Mouse (Mus musculus): ENCODE measurements around the gene Serpinb9b. TPM values are rescaled to one million over a fixed set of nuclear protein-coding genes. Genes with fewer than 3 reads are reported as not detected.

Serpinb9b gene
- total RNA-seq, 2 experiments from 2014 or later = 0.10 to 0.43 TPM

DNA sequence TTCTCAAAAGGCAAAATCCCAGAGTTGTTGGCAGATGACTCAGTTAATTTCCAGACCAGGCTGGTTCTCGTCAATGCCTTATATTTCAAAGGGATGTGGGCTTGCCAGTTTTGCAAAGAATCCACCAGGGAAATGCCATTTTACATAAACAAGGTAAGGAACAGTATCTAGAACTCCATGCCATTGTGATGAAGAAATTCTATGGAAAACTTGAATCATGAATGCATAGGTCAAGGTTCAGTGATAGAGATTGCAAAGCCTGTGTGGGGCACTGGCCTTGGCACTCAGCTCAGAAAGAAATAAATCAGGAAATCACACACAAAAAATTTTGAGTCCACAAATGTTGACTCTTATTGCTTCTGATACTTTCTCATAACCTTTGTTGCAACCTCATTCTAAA is 8.3 kb downstream of the Serpinb9b start:
- no peak for DNase-seq
- intact Hi-C loops (cut with DNase I) = no loop called here

- intact Hi-C loops (cut with DNase I) = no loop called here
- no peak for DNase-seq
Observed at GRCm38 (mm10) chr13:33043542-33043941, 16.3 kb downstream of the Serpinb9b start.

DNA sequence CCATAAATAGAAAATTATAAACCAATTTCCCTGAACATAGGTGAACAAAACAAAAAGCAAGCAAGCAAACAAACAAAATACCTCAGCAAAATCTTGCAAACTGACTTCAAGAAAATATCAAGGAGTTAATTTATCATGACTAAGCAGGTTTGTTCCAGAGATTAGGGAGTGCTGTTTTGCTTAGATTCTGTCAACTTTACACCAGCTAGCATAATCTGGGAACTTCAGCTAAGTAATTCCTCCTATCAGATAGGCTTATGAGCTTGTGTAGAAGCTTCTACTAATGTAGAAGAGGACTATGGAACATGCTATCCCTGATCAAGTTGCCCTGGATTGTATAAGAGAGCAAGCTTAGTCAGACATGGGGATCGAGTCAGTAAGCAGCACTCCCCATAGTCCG is 20.0 kb downstream of the Serpinb9b start:
- DNase-seq = no peak
- intact Hi-C loops (cut with DNase I) = no loop called here

DNA sequence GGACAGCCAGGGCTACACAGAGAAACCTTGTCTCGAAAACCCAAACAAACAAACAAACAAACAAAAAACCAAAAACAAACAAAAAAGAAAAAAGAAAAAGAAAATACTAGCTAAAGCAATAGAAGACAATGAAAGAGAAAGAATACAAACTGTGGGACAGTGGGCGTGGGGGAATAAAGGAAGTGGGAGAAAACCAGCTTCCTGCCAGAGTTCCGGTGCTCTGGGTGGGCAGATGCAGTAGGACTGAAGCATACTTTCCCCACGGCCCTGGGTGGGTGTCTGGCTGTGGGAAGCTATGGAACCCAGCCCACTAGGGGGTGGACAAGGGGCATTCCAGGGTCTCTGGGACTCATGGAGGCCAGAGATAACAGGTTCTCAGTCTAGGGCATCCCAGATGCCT is 21.0 kb downstream of the Serpinb9b start:
- no peak for DNase-seq
- intact Hi-C loops (cut with DNase I) = no loop called here

DNA sequence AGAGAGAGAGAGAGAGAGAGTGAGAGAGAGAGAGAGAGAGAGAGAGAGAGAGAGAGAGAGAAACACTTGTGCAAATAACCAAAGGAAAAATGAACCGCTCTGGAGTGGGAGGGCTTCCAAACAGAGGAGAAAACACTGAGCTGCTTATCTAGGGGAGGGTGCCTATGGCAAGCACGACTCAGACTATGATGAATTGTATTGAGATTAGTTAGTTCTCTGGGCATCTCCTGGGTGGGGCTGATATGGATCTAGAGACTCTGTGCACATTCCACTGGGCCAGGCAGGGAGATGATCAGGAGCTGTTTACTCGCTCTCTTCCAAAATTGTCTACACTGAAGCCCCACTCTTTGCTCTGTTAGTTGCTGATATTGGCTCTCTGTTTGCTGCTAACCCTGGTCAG is 24.5 kb downstream of the Serpinb9b start:
- DNase-seq = no peak
- intact Hi-C loops (cut with DNase I) = no loop called here

DNA sequence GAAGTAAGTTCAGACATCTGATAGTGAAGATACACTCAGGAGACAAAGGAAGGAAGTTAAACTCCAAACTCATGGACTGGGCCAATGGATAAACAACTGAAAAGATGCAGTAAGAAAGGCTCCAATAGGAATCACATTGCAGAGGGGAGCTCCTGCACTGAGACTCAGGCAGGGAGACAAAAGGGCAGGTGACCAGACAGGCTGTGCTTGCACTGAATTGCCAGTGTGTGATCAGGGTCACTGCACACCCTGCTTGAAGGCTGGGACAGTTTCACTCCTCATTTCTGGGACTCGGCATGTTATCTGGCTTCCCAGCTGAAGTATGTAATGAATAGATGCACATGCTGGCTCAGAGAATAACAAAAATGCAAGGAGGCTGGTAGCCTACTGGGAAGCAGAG is 35.8 kb downstream of the Serpinb9b start:
- intact Hi-C loops (cut with DNase I) = no loop called here
- DNase-seq = no peak

DNA sequence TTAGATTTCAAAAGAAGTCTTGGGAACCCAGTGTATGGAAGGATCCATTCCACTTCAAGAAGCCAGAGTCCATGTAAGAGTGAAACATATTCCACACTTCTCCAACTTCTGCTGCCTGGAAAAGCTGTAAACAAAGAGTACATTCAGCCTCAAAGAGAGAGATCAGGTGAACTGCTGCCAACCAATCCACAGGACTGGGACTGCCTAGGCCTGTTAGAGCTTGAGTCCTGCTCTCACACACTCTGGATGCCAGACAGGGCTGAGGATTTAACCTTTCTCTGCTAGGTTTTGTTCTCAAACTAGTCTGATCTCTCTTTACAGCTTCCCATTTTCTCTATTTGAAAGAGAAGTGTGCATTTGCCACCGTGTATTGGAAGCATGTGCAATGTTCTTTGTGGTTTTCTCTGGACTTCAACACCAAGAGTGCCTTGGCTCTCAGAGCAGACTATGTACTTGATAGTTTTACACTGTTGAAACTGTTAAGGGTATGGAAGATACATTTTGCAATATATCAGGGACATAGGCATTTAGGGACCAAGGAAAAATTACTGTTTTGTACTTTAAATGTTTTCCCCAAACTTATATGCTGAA is 40.3 kb downstream of the Serpinb9b start:
- intact Hi-C loops (cut with DNase I) = no loop called here
- no peak for DNase-seq

DNA sequence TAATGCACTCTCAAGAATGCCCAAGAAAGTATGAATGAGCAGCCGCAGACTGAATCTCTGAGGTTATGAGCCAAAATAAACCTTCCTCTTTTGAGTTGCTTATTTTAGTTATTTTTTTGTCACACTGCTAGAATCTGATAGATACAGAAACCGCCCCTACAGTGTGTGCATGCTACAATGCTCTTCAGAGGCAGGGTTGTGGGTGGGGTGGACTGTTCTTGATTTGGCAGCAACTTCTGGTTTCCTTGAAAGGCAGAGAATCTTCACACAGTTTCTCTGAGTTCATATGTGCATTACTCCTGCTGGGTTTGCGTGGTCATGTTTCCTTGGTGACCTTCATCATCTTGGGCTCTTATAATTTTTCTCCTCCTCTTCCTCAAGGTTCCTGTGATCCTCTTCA is 40.9 kb downstream of the Serpinb9b start:
- intact Hi-C loops (cut with DNase I) = no loop called here
- DNase-seq = no peak

DNA sequence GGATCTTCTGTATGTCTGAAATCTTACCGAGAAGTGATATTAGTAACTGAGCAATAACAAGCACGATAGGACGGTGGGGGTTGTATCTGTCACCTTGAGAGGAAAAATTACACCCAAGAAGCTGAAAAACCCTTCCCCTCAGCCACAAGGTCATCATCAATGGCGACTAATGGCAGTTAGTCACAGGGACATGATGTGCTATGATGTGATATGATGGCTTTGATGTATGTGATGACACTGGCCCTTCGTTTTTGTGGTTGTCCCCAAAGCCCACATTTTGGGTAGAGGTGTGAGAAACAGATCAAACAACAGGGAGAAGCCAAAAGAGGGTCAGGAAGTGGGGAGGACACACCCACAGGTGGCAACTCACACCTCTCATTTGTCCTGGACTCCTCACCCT is 44.6 kb downstream of the Serpinb9b start:
- intact Hi-C loops (cut with DNase I) = loop anchor here (10.0 kb wide), 1 partner anchor 693 kb away; no protein-coding TSS in a partner anchor
- DNase-seq = no peak

DNA sequence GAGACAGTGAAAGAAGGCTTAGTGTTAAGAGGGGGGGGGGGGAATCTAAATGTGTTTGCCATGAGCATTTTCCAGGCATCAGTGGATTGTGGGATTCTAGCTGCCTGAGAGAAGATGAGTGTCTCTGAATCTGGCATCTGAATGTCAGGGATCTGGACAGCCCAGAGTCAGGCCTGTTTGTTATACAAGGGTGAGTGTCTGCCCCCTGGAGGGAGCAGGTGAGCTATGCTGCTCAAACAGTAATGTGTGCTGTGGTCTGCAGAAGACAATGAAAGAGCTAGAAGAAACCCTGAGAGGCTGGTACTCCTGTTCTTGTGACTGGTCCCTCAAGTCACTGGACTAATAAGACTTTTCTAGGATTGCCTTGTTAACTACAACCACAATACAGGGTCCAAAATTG is 46.8 kb downstream of the Serpinb9b start:
- DNase-seq = peak; percentile 68 to 78

GRCm38 (mm10) chr13:33076247-33076646 is 49.0 kb downstream of the Serpinb9b start:
- intact Hi-C loops (cut with DNase I) = loop anchor here (10.0 kb wide), 1 partner anchor 689 kb away; no protein-coding TSS in a partner anchor
- DNase-seq = no peak

More for the DNA sequence above, 46.8 kb downstream of the Serpinb9b start:
- intact Hi-C loops (cut with DNase I) = loop anchor here (1.0 to 10.0 kb wide), 4 partner anchors 69 to 691 kb away; no protein-coding TSS in a partner anchor

DNA sequence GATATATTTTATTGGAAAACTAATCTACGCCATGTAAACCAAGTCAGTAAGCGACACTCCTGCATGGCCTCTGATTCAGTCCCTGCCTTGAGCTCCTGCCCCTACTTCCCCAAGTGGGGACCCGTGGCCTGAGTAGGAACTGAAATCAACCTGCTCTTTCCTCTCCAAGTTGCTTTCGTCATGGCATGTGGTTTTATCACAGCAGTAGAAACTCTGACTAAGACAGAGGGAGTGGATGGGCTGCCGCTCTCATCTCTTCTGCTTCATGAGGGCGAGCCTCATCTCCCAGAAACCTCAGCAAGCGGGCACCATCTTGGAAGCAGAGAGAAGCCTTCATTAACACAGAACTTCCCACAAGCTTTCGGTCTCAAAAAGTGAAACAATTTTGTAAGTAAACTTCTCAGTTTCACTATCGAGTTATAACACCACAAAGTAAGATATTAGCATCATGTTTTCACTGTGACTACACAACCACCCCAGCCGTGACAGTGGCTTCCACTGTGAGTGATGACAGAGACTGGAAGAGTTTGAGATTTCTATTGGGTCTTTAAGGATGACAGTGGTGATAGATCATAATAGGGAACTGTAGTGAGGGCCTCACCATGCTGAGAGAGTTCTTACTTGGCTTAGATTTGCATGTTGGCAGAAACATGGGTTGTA is 49.9 kb downstream of the Serpinb9b start:
- intact Hi-C loops (cut with DNase I) = loop anchor here (10.0 kb wide), 1 partner anchor 688 kb away; no protein-coding TSS in a partner anchor
- DNase-seq = no peak

DNA sequence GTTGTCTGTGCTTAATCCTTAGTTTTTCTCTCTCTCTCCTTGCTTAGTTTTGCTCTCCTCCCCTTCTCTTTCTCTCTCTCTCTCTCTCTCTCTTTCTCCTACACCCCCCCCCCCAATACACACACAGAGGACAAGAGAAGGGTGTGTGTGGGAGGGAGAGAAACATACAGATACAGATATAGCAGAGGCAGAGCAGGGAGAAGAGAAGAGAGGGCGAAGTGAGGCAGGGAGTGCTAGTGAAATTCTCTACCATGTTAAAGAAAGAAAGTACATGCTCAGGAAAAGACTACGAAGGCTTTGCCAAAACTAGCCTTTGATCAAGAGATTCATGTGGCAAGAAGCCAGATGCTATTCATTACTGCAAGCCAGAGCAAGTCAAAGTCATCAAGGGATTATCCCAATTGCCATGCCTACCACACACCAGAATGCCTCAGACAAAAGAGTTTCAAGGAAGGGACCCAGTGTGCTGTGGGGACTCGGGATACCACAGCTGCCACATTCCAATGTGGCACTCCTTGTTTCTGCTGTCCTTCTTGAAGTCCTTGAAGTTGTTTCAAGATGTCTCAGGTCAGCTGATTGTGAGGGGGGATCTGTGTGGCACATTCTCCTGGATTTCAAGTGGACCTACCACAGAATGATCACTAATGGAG is 51.0 kb downstream of the Serpinb9b start, which contains the start of gene Serpinb1b:
Gene Serpinb1b (plus strand): TSS at position 520 of the 650 bp plus-strand sequence.
- intact Hi-C loops (cut with DNase I) = loop anchor here (10.0 kb wide), 1 partner anchor 687 kb away; no protein-coding TSS in a partner anchor
- no peak for DNase-seq

DNA sequence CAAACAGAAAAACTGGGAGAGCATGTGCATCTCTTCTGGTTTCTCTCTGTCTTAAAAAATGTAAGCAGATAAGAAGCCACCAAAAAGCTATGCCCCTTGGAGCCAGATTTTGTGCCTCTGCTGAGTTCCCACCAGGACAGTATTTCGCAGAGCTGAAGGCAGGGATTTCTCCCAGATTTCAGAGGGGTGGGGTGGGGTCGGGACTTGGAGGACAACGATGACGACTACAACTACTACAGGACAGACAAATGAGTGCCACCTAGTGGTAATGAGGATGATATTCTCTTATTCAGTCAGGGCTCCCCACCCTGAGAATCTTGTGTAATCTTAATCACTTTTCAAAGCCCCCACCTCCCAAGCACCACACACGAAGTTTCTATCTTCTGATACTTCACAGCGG is 52.2 kb downstream of the Serpinb9b start:
- peak in 1 of 2 experiments; percentile 30 for DNase-seq
- intact Hi-C loops (cut with DNase I) = loop anchor here (1.0 to 10.0 kb wide), 2 partner anchors 177 to 685 kb away; no protein-coding TSS in a partner anchor

DNA sequence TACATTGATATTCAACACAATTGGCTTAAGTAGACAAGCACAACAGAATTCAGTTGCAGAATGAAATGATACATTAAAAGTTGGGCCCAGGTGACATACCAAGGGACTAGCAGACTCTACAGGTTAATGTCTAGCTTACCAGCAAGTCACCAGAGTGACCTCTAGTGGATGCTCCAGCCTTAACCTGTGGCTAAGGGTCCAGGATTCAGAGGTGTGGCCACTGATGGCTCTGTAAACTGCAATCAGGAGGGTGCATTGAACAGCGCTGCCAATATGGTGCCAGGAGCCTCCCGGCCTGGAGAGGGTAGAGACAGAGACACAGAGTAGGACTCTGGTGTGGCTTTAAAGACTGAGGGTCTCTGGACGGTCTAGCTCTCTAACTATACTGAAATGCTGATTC is 53.1 kb downstream of the Serpinb9b start:
- peak; percentile 32 to 34 for DNase-seq
- intact Hi-C loops (cut with DNase I) = no loop called here

DNA sequence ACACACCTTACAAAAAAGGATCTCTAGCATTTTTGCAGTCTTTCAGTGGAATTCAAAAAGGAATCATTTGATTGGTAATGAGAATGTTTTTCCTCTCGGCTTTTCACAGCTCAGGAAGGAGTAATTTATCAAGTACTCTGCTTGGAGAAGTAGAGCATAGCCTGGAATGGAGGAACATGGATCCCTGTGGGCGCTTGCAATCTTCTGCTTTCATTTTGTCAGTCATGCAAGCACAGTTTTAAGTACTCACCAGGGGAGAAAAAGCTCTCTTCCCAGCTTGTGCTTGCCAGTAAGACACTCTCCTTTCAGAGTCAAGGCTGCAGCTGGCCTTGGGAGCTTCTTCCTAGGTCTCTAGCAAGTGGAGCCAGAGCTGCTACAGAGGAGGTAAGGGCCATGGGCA is 56.6 kb downstream of the Serpinb9b start:
- intact Hi-C loops (cut with DNase I) = no loop called here
- no peak for DNase-seq

DNA sequence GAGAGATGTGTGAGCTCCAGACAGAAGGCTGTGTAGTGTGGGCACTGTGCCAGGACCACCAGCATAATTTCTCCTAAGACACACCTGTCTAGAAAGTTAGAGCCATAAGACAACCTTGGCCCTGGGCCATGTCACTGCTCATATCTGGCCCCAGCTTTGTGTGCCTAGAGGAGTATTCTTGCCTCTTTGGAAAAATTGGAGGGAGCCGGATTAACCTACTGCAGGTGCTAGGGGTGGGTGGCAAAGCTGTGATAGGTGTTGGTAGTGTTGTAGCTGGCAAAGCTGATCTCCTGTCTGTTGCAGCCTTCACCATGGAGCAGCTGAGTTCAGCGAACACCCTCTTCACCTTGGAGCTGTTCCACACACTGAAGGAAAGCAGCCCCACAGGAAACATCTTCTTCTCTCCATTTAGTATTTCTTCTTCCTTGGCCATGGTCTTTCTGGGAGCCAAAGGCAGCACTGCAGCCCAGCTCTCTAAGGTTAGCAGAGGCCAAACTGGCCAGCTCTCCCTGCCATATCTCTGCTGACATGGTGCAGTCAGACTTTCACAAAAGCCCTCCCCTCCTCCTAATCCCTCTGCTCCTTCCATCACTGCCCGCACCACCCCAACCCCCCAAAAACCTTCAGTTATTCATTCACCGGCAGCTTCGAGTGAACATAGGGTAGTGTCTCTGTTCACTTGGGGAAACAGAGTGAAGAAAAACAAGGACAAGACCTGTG is 57.9 kb downstream of the Serpinb9b start:
- DNase-seq = no peak
- intact Hi-C loops (cut with DNase I) = no loop called here

- DNase-seq = peak; percentile 46 to 57
- intact Hi-C loops (cut with DNase I) = no loop called here
Observed at GRCm38 (mm10) chr13:33085695-33086432, 58.6 kb downstream of the Serpinb9b start.

GRCm38 (mm10) chr13:33089566-33089965 is 62.4 kb downstream of the Serpinb9b start:
- intact Hi-C loops (cut with DNase I) = no loop called here

GRCm38 (mm10) chr13:33090546-33090945 is 63.3 kb downstream of the Serpinb9b start:
- intact Hi-C loops (cut with DNase I) = no loop called here
- DNase-seq = no peak

More at GRCm38 (mm10) chr13:33089566-33089965, 62.4 kb downstream of the Serpinb9b start:
- no peak for DNase-seq
